Mouse (Mus musculus) lung, postnatal 14 days (tissue): ENCODE measurements at regions not wholly inside any gene's neighbourhood (a gene's known extent, or its start where the extent isn't known, plus 50 kb on each side); places are given as distances from the start of the nearest gene placed in this dataset.

ENCODE experiments used
- DNase-seq: peaks from one replicate; pipeline ENCODE4 v3.0.0; 2021

DNA sequence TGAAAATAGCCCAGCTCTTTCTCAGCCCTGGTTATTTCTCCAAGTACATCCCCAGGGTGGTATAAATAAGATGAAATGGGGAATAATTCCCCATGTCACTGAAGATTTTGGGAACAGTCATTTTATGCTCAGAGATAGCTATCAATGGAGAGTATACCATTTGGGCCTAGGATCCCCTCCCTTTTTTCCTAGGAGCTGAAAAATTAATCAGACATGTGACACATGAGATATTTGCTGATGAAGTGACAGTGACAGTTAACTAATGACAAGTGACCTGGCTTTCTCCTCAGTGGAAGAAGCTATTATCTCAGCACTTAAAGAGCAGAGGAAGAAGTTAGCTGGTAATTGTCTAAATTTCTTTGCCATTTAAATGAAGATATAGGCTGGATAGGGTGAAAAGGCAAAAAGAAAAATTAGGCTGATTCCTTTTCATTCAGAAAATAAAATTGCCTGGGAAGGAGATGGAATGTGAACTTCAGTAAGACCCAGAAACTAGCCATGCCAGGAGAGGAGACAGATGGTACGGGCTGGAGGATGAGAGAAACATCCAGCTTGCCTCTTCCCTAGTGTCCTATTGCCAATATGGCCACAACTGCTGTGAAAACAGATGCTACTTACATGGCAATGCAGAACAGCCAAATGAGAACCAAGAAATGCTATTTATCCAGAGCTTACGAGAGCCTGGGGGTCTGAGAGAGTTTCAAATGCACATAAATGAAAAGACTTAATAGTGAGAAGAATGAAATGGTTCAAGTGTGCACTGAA is 376.1 kb upstream of the Gm11114 start:
- DNase-seq = no peak

- no peak for DNase-seq
Measured at GRCm38 (mm10) chr9:84966558-84967154, 345.9 kb upstream of the Gm11114 start.

- DNase-seq = no peak
Measured at GRCm38 (mm10) chr9:84969975-84970608, 342.5 kb upstream of the Gm11114 start.

DNA sequence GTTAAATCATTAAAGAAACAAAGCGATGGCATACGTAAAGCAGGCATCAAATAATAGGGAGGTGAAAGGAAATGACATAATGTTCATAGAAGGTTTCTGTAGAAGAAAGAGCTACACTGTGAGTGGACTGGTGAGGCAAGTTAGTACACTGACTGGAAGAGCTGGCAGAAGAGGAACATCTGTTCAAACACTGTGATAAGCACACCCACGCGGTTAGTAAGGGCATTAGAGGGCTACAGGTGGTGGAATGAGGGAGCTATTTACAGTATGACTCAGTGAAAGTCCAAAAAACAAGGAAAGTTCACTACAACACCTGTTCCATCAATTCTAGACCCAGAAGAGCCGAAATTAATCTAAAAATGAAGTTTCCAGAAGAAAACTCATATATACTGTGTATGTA is 335.1 kb upstream of the Gm11114 start:
- DNase-seq = no peak

DNA sequence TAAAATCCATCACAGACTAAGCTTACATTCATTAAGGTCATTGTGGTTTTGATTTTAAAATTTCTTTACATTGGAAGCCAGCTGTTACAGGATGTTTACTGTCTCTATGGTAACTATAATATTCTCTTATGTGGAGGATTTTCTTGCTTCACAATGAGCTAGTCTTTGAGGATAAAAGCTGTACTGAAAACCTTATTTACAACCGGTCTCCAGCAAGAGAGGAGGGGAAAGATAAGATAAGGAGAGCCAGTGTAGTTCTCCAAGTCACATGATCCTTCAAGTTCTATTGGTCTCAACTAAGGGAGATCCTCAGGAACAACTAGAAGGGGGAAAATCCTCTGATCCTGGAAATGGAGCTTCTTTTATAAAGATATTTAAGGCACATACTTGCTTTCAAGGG is 309.2 kb upstream of the Gm11114 start:
- no peak for DNase-seq

DNA sequence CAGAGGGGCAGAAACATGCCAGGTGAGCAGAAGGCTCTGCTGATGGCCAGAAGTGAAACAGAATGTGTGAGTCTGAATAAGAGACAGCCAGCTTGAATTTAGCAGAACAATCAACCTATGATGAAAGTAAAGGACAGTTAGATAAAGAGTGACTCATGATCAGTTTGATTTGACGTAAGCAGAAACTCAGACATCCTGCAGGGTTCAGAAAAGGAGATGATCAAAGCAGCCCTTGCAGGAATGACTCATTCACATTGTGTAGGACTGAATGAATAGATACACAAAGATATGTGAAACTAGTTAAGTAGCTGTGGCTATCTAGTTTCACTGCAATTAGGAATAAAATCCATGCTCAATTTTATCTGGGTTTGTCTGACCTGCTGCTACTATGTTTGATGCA is 301.2 kb upstream of the Gm11114 start:
- no peak for DNase-seq

- DNase-seq = no peak
Measured at GRCm38 (mm10) chr9:85048112-85048978, 264.2 kb upstream of the Gm11114 start.

DNA sequence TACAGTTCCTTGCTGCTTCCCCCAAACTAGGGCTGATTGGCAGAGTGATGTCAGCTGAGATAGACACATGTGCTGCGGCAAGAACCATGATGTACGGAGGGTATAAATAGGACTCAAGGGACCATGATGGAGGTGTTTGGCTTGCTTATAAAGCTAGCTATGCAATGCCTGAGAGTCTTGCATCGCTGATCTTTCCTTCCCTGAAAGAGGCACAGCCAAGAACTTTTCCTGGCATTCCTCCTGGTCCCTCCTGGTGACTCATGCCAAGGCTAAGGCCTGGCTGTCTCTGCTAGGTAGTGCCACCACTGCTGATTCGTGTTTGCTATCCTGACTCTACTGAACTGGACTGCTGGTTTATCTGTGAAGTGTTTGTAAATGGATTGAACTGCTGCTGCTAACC is 260.0 kb upstream of the Gm11114 start:
- DNase-seq = no peak

DNA sequence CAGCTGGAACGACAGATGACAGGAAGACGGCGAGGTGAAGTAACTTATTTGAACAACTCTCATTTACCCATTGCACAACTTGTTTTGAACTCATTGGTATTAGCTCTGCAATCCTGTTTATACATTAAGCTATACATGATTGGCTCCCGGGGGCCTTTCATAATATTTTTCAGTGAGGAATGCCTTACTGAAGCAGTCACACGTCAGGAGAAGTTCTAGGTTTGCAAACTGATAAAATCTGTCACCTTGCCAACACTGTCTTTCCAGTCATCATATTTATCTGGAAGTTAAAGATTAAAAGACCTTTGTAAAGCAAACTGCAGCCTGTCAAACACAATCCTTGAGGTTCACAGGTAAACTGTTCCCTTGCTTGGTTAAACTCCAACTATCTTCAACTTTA is 232.6 kb upstream of the Gm11114 start:
- no peak for DNase-seq

- DNase-seq = no peak
Measured at GRCm38 (mm10) chr9:85088556-85089338, 223.8 kb upstream of the Gm11114 start.

DNA sequence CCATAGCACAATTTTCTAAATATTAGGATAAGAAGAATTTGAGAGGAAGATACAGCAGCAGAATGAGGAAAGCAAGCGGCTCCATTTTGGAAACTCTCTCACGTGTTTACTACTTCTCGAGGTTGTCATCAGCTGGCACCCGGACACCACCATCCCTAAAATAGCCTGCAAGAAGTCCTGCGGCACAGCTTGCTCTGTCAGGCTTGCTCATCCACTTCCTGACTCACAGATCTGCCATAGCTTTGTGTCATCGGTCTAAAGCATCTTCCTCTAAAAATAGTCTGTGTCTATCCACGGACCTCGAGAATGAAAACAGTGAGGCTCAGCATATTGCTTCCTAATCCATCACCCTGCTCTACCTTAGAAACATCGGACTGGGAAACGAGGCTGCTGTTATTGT is 222.3 kb upstream of the Gm11114 start:
- DNase-seq = peak; percentile 10

DNA sequence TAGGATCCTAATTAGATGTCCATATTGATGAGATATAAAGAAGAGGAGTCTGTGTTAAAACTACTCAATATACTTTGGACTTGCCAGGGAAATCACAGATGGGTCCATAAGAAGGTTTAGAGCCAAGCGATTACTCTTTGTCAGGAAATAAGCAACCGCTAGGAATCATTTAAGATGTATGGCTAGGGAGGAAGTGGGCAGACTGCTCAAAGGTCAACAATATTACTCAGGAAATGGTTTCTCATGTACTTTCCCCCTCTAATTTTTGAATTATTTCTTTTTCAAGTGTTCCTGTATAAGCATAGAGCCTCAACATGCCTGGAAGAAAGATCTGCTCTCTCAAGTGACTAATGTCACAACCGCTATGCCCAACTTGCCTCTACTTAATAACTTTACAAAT is 217.3 kb upstream of the Gm11114 start:
- no peak for DNase-seq

DNA sequence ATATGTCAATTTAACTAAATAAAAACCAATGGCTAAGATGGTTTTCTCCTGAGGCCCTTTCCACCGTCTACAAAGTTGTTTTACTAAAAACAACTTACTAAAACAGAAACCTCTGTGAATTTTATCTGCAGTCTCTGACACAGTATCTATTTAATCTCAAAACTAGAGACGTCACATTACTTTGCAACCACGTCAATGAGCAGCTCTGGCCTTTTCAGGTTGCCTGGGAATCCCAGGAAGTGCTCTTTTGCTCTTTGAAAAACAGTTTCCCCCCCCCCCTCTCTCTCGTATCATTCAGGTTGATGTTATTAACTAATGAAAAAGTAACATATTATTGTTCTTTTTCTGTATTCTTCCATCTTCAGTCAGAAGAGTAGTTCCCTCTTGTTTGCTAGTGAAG is 216.1 kb upstream of the Gm11114 start:
- DNase-seq = no peak

DNA sequence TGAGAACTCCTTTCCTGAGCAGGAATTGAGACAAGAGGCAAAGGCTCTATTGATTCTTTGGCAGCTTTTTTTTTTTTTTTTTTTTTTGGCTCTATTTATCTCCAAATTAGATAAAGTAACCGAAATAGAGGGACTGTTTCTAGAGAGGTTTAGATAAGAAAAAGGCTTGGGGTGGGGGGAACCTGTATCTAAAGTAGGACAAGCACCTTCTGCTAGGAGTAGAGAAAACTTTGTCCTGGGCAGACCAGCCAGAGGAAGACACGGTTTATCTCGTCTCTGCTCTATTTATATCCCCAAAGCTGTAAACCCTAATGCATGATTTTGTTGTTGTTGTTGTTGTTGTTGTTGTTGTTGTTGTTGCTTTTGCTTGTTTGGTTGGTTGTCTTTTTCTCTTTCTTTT is 199.6 kb upstream of the Gm11114 start:
- DNase-seq = no peak

DNA sequence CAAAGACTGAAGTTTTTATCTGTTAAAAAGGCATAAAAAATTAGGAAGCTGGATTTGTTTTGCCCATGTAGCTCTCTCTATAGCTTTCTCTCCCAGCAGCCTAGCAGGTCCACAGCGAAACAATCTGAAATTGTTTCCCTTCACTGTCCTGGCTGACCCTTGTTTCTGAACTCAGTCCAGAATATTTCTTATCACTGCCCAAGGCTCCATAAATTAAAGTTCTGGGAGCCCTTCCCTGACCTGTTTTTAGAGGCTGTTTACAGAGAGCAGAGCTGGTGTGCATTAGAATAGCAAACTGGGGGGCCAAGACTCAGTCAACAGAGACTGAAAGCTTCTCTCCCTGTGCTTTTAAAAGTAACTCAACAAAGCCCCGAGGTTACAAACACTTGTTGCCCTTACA is 198.3 kb upstream of the Gm11114 start:
- DNase-seq = no peak

- no peak for DNase-seq
Measured at GRCm38 (mm10) chr9:85120061-85120460, 192.5 kb upstream of the Gm11114 start.

DNA sequence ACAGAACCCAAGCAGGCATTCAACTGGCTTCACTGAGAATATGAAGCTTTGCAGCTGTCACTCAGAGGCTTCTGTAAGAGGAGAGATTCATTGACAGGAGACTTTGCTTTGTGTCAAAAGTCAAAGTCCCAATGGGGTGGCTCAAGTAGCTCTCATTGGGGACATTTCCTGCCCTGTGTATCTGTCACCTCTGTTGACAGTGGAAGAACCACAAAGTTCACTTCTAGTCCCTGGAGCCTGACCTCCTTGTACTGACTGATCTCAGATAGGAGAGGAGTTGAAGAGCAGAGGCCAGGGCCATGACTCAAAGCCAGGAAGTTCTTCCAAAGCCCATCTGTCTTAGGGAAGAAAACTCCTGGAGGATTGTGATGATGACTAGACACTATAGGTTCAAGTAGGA is 191.5 kb upstream of the Gm11114 start:
- DNase-seq = no peak

DNA sequence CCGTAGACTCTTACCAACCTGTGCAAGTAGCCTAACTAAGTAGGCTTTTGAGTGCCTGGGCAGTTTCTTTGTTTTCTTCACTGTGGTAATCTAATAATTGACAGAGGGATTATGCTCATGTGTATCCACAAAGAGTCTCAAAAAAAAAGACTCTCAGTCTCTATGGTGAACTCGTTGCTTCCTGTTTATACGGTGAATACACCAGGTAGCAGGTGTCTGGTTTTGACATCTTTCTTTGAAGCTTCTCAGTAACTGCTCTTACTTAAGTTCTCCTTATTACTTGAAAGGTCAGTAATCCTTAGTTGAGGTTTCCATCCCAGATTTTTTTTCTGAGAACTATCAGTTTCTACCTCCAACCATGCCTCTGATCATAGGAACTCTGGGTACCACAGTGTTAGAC is 188.9 kb upstream of the Gm11114 start:
- no peak for DNase-seq

GRCm38 (mm10) chr9:85125775-85126174 is 186.8 kb upstream of the Gm11114 start:
- no peak for DNase-seq

DNA sequence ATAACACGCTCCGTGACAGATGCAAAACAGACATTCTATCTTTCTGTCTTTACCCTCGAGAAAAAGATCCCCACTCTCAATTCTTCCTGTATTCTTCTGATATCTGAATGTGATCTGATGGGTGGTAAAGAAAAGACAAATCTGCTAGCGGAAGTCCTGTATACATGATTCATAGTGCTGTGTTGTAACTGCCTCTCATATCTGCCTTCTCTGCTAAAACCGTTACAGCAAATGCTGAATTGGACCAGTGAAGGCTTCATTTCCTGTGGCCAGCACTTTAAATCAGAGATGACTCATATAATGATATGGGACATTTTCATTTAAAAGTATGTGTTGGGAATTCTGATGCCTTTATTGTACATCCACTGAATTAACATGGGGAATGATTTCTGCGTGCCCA is 186.0 kb upstream of the Gm11114 start:
- no peak for DNase-seq

DNA sequence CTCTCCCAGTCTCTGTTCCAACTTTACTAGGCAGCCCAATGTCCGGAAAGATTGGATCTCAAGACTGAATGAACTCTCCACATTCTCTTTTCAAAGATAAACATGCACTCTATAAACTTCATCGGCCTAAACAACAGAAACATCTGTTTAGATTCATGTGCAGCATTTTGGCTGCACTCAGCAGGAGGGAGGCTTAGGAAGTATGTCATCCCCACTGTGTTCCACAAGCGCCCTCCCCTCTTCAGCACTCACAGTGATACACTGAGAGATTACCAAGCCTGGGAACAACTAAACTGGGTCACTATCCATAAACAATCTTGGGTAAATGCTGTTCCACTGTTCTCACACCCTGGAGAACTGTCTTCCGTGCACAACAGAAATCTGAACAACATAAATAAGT is 185.5 kb upstream of the Gm11114 start:
- peak; percentile 25 for DNase-seq

DNA sequence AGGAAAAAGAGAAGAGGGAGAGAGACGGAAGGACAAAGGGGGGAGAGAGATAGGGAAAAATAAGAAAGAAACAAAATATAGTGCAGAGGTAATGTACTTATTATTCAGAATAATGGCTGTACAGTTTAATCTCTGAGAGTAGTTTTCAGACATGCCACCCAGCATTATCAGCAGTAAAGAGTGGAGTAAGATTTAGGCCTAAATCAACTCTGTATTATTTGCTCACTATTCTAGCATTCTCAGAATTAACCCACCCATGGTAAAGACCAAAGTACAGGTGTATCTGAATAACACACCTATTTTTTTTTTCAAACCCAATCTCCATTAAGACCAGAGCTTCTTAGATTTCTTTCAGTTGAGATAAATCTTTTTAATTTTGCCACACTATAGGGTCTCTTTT is 177.7 kb upstream of the Gm11114 start:
- no peak for DNase-seq
